In genomic region chr1:73545401-73545800, GRCm38 (mm10) we compare ENCODE assay signal across 14 mouse cellular contexts.
DNase-seq lines count a peak whose midpoint lies in the region; ATAC-seq and TF ChIP-seq lines count a peak whose summit lies in the region.
"Had no signal": no experiment of that assay in that cellular context is flagged by ENCODE, and none has a peak within 500 bp of the region (broad histone marks: within the 10 kb centered on the region; RNA-seq: fewer than 3 reads in every experiment).

No protein-coding gene starts in this region.

- no peaks in the 10 kb centered on the region for H3K27me3 ChIP-seq in hindbrain, postnatal 0 days (ENCODE audit: insufficient read depth, low read length)
- H3K27me3 ChIP-seq in hindbrain, embryonic 14.5 days (ENCODE audit: control insufficient read depth, insufficient read depth, low read length): no peaks in the 10 kb centered on the region
- H3K27me3 ChIP-seq in embryonic facial prominence, embryonic 14.5 days (replicated peaks; ENCODE audit: control insufficient read depth, insufficient read depth, low read length): no peaks in the 10 kb centered on the region
- no peaks in the 10 kb centered on the region for H3K27me3 ChIP-seq in kidney, embryonic 14.5 days (ENCODE audit: control insufficient read depth, insufficient read depth, low read length)
- H3K27me3 ChIP-seq in limb, embryonic 15.5 days: no peaks in the 10 kb centered on the region
- H3K27me3 ChIP-seq: hindbrain, embryonic 12.5 days; neural tube, embryonic 15.5 days had no signal

- H3K36me3 ChIP-seq in hindbrain, postnatal 0 days (ENCODE audit: insufficient read depth, low read length): no peaks in the 10 kb centered on the region
- H3K36me3 ChIP-seq in hindbrain, embryonic 14.5 days (replicated peaks; ENCODE audit: control insufficient read depth, insufficient read depth): no peaks in the 10 kb centered on the region
- no peaks in the 10 kb centered on the region for H3K36me3 ChIP-seq in embryonic facial prominence, embryonic 14.5 days (ENCODE audit: control insufficient read depth, insufficient read depth, low read length)
- H3K36me3 ChIP-seq in kidney, embryonic 14.5 days (ENCODE audit: control insufficient read depth, insufficient read depth, low read length): no peaks in the 10 kb centered on the region
- H3K36me3 ChIP-seq in limb, embryonic 15.5 days: no peaks in the 10 kb centered on the region
- H3K36me3 ChIP-seq: hindbrain, embryonic 12.5 days; neural tube, embryonic 15.5 days had no signal

- H3K4me2 ChIP-seq in hindbrain, postnatal 0 days (ENCODE audit: low read depth, low read length): no peak overlapping the region
- H3K4me2 ChIP-seq in hindbrain, embryonic 14.5 days (replicated peaks): no peak overlapping the region
- H3K4me2 ChIP-seq in embryonic facial prominence, embryonic 14.5 days (ENCODE audit: low read depth, low read length): no peak overlapping the region
- no peak overlapping the region for H3K4me2 ChIP-seq in kidney, embryonic 14.5 days (replicated peaks; ENCODE audit: low read depth, low read length)
- H3K4me2 ChIP-seq in limb, embryonic 15.5 days: no peak overlapping the region
- H3K4me2 ChIP-seq: hindbrain, embryonic 12.5 days; neural tube, embryonic 15.5 days had no signal

- H3K4me3 ChIP-seq in hindbrain, postnatal 0 days (ENCODE audit: low read length): no peak overlapping the region
- H3K4me3 ChIP-seq in hindbrain, embryonic 14.5 days (replicated peaks; ENCODE audit: low read length): no peak overlapping the region
- no peak overlapping the region for H3K4me3 ChIP-seq in embryonic facial prominence, embryonic 14.5 days (ENCODE audit: low read depth, low read length)
- no peak overlapping the region for H3K4me3 ChIP-seq in kidney, embryonic 14.5 days (ENCODE audit: low read length)
- no peak overlapping the region for H3K4me3 ChIP-seq in limb, embryonic 15.5 days
- H3K4me3 ChIP-seq in left cerebral cortex, adult 2 months: no peak overlapping the region
- H3K4me3 ChIP-seq: hindbrain, embryonic 12.5 days; neural tube, embryonic 15.5 days had no signal

- H3K4me1 ChIP-seq in hindbrain, postnatal 0 days (ENCODE audit: insufficient read depth, low read length): 0 out of 2 replicates have a peak, but pooled peaks cover 5% of the 10 kb centered on the region
- H3K4me1 ChIP-seq in hindbrain, embryonic 14.5 days (replicated peaks; ENCODE audit: control insufficient read depth, insufficient read depth, low read length): peaks cover 7% of the 10 kb centered on the region; the same call in 1 of the 2 replicates
- peaks cover 3% of the 10 kb centered on the region; the same call in 1 of the 2 replicates for H3K4me1 ChIP-seq in embryonic facial prominence, embryonic 14.5 days (ENCODE audit: control insufficient read depth, insufficient read depth, low read length)
- 0 out of 2 replicates have a peak, but pooled peaks cover 7% of the 10 kb centered on the region for H3K4me1 ChIP-seq in kidney, embryonic 14.5 days (ENCODE audit: control insufficient read depth, insufficient read depth, low read length)
- peaks cover 12% of the 10 kb centered on the region for H3K4me1 ChIP-seq in limb, embryonic 15.5 days

- H3K27ac ChIP-seq in hindbrain, postnatal 0 days: no peak overlapping the region
- no peak overlapping the region for H3K27ac ChIP-seq in hindbrain, embryonic 14.5 days
- H3K27ac ChIP-seq in embryonic facial prominence, embryonic 14.5 days (replicated peaks; ENCODE audit: low read depth, low read length): peak overlapping the region; percentile 6; the same call in 1 of the 2 replicates
- H3K27ac ChIP-seq in kidney, embryonic 14.5 days (ENCODE audit: low read depth, low read length): peak overlapping the region; percentile 11; the same call in 1 of the 2 replicates
- H3K27ac ChIP-seq in limb, embryonic 15.5 days: peak overlapping the region; percentile 34
- no peak overlapping the region for H3K27ac ChIP-seq in left cerebral cortex, adult 2 months
- H3K27ac ChIP-seq: hindbrain, embryonic 12.5 days; neural tube, embryonic 15.5 days had no signal

- intact Hi-C loops in left cerebral cortex, adult 2 months (cut with DNase I): no loop called here

- H3K9ac ChIP-seq in hindbrain, postnatal 0 days (replicated peaks; ENCODE audit: low read length): no peak overlapping the region
- no peak overlapping the region for H3K9ac ChIP-seq in hindbrain, embryonic 14.5 days
- H3K9ac ChIP-seq in embryonic facial prominence, embryonic 14.5 days (ENCODE audit: low read depth, low read length): no peak overlapping the region
- H3K9ac ChIP-seq in kidney, embryonic 14.5 days (ENCODE audit: low read depth, low read length): no peak overlapping the region
- H3K9ac ChIP-seq in limb, embryonic 15.5 days: no peak overlapping the region
- H3K9ac ChIP-seq: hindbrain, embryonic 12.5 days; neural tube, embryonic 15.5 days had no signal

- no peak for TF ChIP-seq CTCF in hindbrain, postnatal 0 days (IDR thresholded peaks at IDR 0.05; ENCODE audit: low read depth)
- TF ChIP-seq CTCF in left cerebral cortex, adult 2 months (IDR thresholded peaks at IDR 0.05): no peak

- DNase-seq in hindbrain, postnatal 0 days (ENCODE audit: low spot score): peak; percentile 23
- DNase-seq in hindbrain, embryonic 14.5 days (ENCODE audit: low spot score): no peak
- peak; percentile 45 for DNase-seq in embryonic facial prominence, embryonic 14.5 days (ENCODE audit: low spot score)
- DNase-seq in cerebellum, adult 11 months: no peak
- DNase-seq in left cerebral cortex, adult 2 months (ENCODE audit: extremely low spot score in 1 of 2, low spot score in 2 of 2): no peak
- DNase-seq: adrenal gland, postnatal 36 days; heart, adult 18-20 months; lung, adult 2 months; right cerebral cortex, postnatal 4 days; thymus, adult 18-20 months had no signal

- no peak; the same call in 1 of the 2 replicates for ATAC-seq in hindbrain, postnatal 0 days
- ATAC-seq in hindbrain, embryonic 14.5 days (ENCODE audit: low FRiP score): no peak
- ATAC-seq in embryonic facial prominence, embryonic 14.5 days (ENCODE audit: low read depth): no peak
- ATAC-seq in kidney, embryonic 14.5 days (ENCODE audit: low FRiP score, low TSS enrichment): no peak
- ATAC-seq in limb, embryonic 15.5 days (ENCODE audit: insufficient number of reproducible peaks, low FRiP score, low TSS enrichment, low read depth): peak; percentile 82

- 49% methylated on average over 6 of the region's 6 CpGs for WGBS in hindbrain, postnatal 0 days
- WGBS in hindbrain, embryonic 14.5 days: 69% methylated on average over 6 of the region's 6 CpGs
- 49% methylated on average over 6 of the region's 6 CpGs for WGBS in embryonic facial prominence, embryonic 14.5 days
- 54% methylated on average over 6 of the region's 6 CpGs for WGBS in kidney, embryonic 14.5 days
- 45% methylated on average over 6 of the region's 6 CpGs for WGBS in limb, embryonic 15.5 days

- no peaks in the 10 kb centered on the region for H3K9me3 ChIP-seq in hindbrain, postnatal 0 days (ENCODE audit: low read length)
- H3K9me3 ChIP-seq in hindbrain, embryonic 14.5 days (ENCODE audit: control insufficient read depth, low read length): no peaks in the 10 kb centered on the region
- no peaks in the 10 kb centered on the region for H3K9me3 ChIP-seq in embryonic facial prominence, embryonic 14.5 days (ENCODE audit: control insufficient read depth, low read length)
- no peaks in the 10 kb centered on the region for H3K9me3 ChIP-seq in kidney, embryonic 14.5 days (ENCODE audit: control insufficient read depth, low read length)
- no peaks in the 10 kb centered on the region for H3K9me3 ChIP-seq in limb, embryonic 15.5 days
- H3K9me3 ChIP-seq: hindbrain, embryonic 12.5 days; neural tube, embryonic 15.5 days had no signal

Comparison
In these comparisons a context has a peak if more than half of its experiments do, and no peak if none do; other contexts are left out.
1. DNase-seq: peak in hindbrain, postnatal 0 days (single experiment) and embryonic facial prominence, embryonic 14.5 days (single experiment); none in hindbrain, embryonic 14.5 days (single experiment), cerebellum, adult 11 months (single experiment) and left cerebral cortex, adult 2 months (0 of 2).
2. H3K27ac ChIP-seq: peak in embryonic facial prominence, embryonic 14.5 days (single experiment), kidney, embryonic 14.5 days (single experiment) and limb, embryonic 15.5 days (single experiment); none in hindbrain, postnatal 0 days (single experiment), hindbrain, embryonic 14.5 days (single experiment) and left cerebral cortex, adult 2 months (single experiment).